8 mouse cellular contexts compared by ENCODE assay signal in genomic region chr17:56079921-56080320, GRCm38 (mm10). TPM values are rescaled to one million over a fixed set of nuclear protein-coding genes. Genes with fewer than 3 reads are reported as not detected.
DNase-seq lines count a peak whose midpoint lies in the region; ATAC-seq lines count a peak whose summit lies in the region.

No protein-coding gene starts in this region.

- peaks cover 33% of the 10 kb centered on the region for H3K4me1 ChIP-seq in forebrain, embryonic 16.5 days (replicated peaks; ENCODE audit: control insufficient read depth, insufficient read depth, low read length)
- peaks cover 31% of the 10 kb centered on the region for H3K4me1 ChIP-seq in limb, embryonic 15.5 days

- peak overlapping the region; percentile 66 for H3K4me3 ChIP-seq in forebrain, embryonic 16.5 days (replicated peaks; ENCODE audit: low read length)
- H3K4me3 ChIP-seq in limb, embryonic 15.5 days, result peak overlapping the region; percentile 85

- peak; percentile 45 for DNase-seq in kidney, adult 11 months
- DNase-seq in kidney, postnatal 25 days, result no peak
- DNase-seq in Muller cell, postnatal 12 days (ENCODE audit: inconsistent ontology term), result peak; percentile 15
- DNase-seq in splenic B cell, adult 2 months (ENCODE audit: low read depth, low spot score), result peak; percentile 36
- DNase-seq in adipocyte (ENCODE audit: low spot score), result no peak

- H3K27ac ChIP-seq in forebrain, embryonic 16.5 days (ENCODE audit: low read length), result no peak overlapping the region
- peak overlapping the region; percentile 74 for H3K27ac ChIP-seq in limb, embryonic 15.5 days

- 2% methylated on average over 11 of the region's 11 CpGs for WGBS in forebrain, embryonic 16.5 days
- WGBS in limb, embryonic 15.5 days, result 3% methylated on average over 11 of the region's 11 CpGs

- no peaks in the 10 kb centered on the region for H3K9me3 ChIP-seq in forebrain, embryonic 16.5 days (ENCODE audit: control insufficient read depth, low read length)
- H3K9me3 ChIP-seq in limb, embryonic 15.5 days, result no peaks in the 10 kb centered on the region

- peak overlapping the region; percentile 82 for H3K4me2 ChIP-seq in forebrain, embryonic 16.5 days (ENCODE audit: low read length)
- H3K4me2 ChIP-seq in limb, embryonic 15.5 days, result peak overlapping the region; percentile 96

- peak overlapping the region; percentile 72 for H3K9ac ChIP-seq in forebrain, embryonic 16.5 days (replicated peaks; ENCODE audit: low read depth, low read length)
- H3K9ac ChIP-seq in limb, embryonic 15.5 days, result peak overlapping the region; percentile 94

- ATAC-seq in forebrain, embryonic 16.5 days, result no peak
- no peak for ATAC-seq in limb, embryonic 15.5 days (ENCODE audit: insufficient number of reproducible peaks, low FRiP score, low TSS enrichment, low read depth)
- ATAC-seq in monocyte, adult 5-6 weeks (replicated peaks; ENCODE audit: insufficient number of reproducible peaks, low FRiP score, low TSS enrichment, poor library complexity, severe bottlenecking), result no peak

- no peaks in the 10 kb centered on the region; the same call in 1 of the 2 replicates for H3K36me3 ChIP-seq in forebrain, embryonic 16.5 days (ENCODE audit: control insufficient read depth, insufficient read depth)
- peaks cover 27% of the 10 kb centered on the region for H3K36me3 ChIP-seq in limb, embryonic 15.5 days
- H3K36me3 ChIP-seq in splenic B cell, adult 2 months (ENCODE audit: control insufficient read depth, insufficient read depth, low read length, poor library complexity, severe bottlenecking), result 0 out of 2 replicates have a peak, but pooled peaks cover 5% of the 10 kb centered on the region

- H3K27me3 ChIP-seq in forebrain, embryonic 16.5 days (replicated peaks; ENCODE audit: control insufficient read depth, insufficient read depth, low read length), result no peaks in the 10 kb centered on the region
- H3K27me3 ChIP-seq in limb, embryonic 15.5 days, result no peaks in the 10 kb centered on the region
- no peaks in the 10 kb centered on the region for H3K27me3 ChIP-seq in splenic B cell, adult 2 months (ENCODE audit: control insufficient read depth, insufficient read depth, low read length, poor library complexity, severe bottlenecking)

RNA-seq across cellular contexts. Expression of gene Hdgfl2, which starts 0.5 kb away (rescaled TPM):
- 151 and 158 TPM in 2 replicates for polyA plus RNA-seq in forebrain, embryonic 16.5 days (2015; fragmentation: Nextera tagmentation; extraction: Ambion mirVana)
- polyA plus RNA-seq in limb, embryonic 15.5 days (2015; fragmentation: Nextera tagmentation; extraction: Ambion mirVana), result 103 and 106 TPM in 2 replicates
- 61.2 to 151 TPM (median 112 TPM) in 3 replicates for total RNA-seq in monocyte, adult 5-6 weeks (2017)

RNA-seq across cellular contexts. Expression of gene Ubxn6, which starts 5.1 kb away (rescaled TPM):
- polyA plus RNA-seq in forebrain, embryonic 16.5 days (2015; fragmentation: Nextera tagmentation; extraction: Ambion mirVana), result 78.8 and 85.8 TPM in 2 replicates
- polyA plus RNA-seq in limb, embryonic 15.5 days (2015; fragmentation: Nextera tagmentation; extraction: Ambion mirVana), result 42.1 and 45.6 TPM in 2 replicates
- 38.0 to 40.4 TPM (median 38.5 TPM) in 3 replicates for total RNA-seq in monocyte, adult 5-6 weeks (2017)

RNA-seq across cellular contexts. Expression of gene Plin4, which starts 29.7 kb away (rescaled TPM):
- 0.09 and 0.14 TPM in 2 replicates for polyA plus RNA-seq in forebrain, embryonic 16.5 days (2015; fragmentation: Nextera tagmentation; extraction: Ambion mirVana)
- polyA plus RNA-seq in limb, embryonic 15.5 days (2015; fragmentation: Nextera tagmentation; extraction: Ambion mirVana), result 0.03 and 0.11 TPM in 2 replicates
- not detected in 3 replicates for total RNA-seq in monocyte, adult 5-6 weeks (2017)

RNA-seq across cellular contexts. Expression of gene Plin5, which starts 37.5 kb away (rescaled TPM):
- 0.67 and 1.4 TPM in 2 replicates for polyA plus RNA-seq in forebrain, embryonic 16.5 days (2015; fragmentation: Nextera tagmentation; extraction: Ambion mirVana)
- 0.12 and 0.60 TPM in 2 replicates for polyA plus RNA-seq in limb, embryonic 15.5 days (2015; fragmentation: Nextera tagmentation; extraction: Ambion mirVana)
- total RNA-seq in monocyte, adult 5-6 weeks (2017), result not detected in 3 replicates

RNA-seq across cellular contexts. Expression of gene Chaf1a, which starts 39.7 kb away (rescaled TPM):
- polyA plus RNA-seq in forebrain, embryonic 16.5 days (2015; fragmentation: Nextera tagmentation; extraction: Ambion mirVana), result 10.6 and 12.6 TPM in 2 replicates
- 19.1 and 21.4 TPM in 2 replicates for polyA plus RNA-seq in limb, embryonic 15.5 days (2015; fragmentation: Nextera tagmentation; extraction: Ambion mirVana)
- total RNA-seq in monocyte, adult 5-6 weeks (2017), result 0.64 to 4.6 TPM (median 2.1 TPM) in 3 replicates

Comparison
In these comparisons a context has a peak if more than half of its experiments do, and no peak if none do; other contexts are left out.
1. DNase-seq: peak in kidney, adult 11 months (single experiment), Muller cell, postnatal 12 days (single experiment) and splenic B cell, adult 2 months (single experiment); none in kidney, postnatal 25 days (0 of 2) and adipocyte (single experiment).